ENCODE assay signal across 18 mouse cellular contexts in genomic region chr11:47154837-47155430, GRCm38 (mm10).
DNase-seq lines count a peak whose midpoint lies in the region; ATAC-seq and TF ChIP-seq lines count a peak whose summit lies in the region.
"Had no signal": no experiment of that assay in that cellular context is flagged by ENCODE, and none has a peak within 500 bp of the region (broad histone marks: within the 10 kb centered on the region; RNA-seq: fewer than 3 reads in every experiment).

No protein-coding gene starts in this region.

- no peak overlapping the region for H3K27ac ChIP-seq in kidney, embryonic 14.5 days (ENCODE audit: low read depth, low read length)
- no peak overlapping the region for H3K27ac ChIP-seq in midbrain, embryonic 11.5 days (ENCODE audit: low read depth, low read length)
- H3K27ac ChIP-seq in midbrain, embryonic 15.5 days, result no peak overlapping the region
- H3K27ac ChIP-seq in intestine, embryonic 16.5 days (ENCODE audit: low read length), result peak overlapping the region; percentile 69
- H3K27ac ChIP-seq in small intestine, adult 2 months (ENCODE audit: insufficient read depth, low read depth, low read length), result peak overlapping the region; percentile 83
- H3K27ac ChIP-seq: embryonic facial prominence, embryonic 15.5 days; hindbrain, embryonic 15.5 days; limb, embryonic 15.5 days; macrophage; midbrain, embryonic 13.5 days; neural tube, embryonic 15.5 days had no signal

- H3K27me3 ChIP-seq in kidney, embryonic 14.5 days (ENCODE audit: control insufficient read depth, insufficient read depth, low read length), result no peaks in the 10 kb centered on the region
- no peaks in the 10 kb centered on the region for H3K27me3 ChIP-seq in midbrain, embryonic 11.5 days (ENCODE audit: control insufficient read depth, insufficient read depth, low read length)
- no peaks in the 10 kb centered on the region for H3K27me3 ChIP-seq in midbrain, embryonic 15.5 days (replicated peaks)
- H3K27me3 ChIP-seq in intestine, embryonic 16.5 days (replicated peaks; ENCODE audit: control insufficient read depth, insufficient read depth, low read length), result no peaks in the 10 kb centered on the region
- H3K27me3 ChIP-seq in small intestine, adult 2 months (ENCODE audit: control insufficient read depth, insufficient read depth, low read length), result no peaks in the 10 kb centered on the region
- H3K27me3 ChIP-seq: embryonic facial prominence, embryonic 15.5 days; hindbrain, embryonic 15.5 days; limb, embryonic 15.5 days; midbrain, embryonic 13.5 days; neural tube, embryonic 15.5 days had no signal

- H3K9ac ChIP-seq in kidney, embryonic 14.5 days (ENCODE audit: low read depth, low read length), result no peak overlapping the region
- H3K9ac ChIP-seq in midbrain, embryonic 11.5 days (ENCODE audit: low read length), result no peak overlapping the region
- H3K9ac ChIP-seq in midbrain, embryonic 15.5 days, result no peak overlapping the region
- H3K9ac ChIP-seq in intestine, embryonic 16.5 days (ENCODE audit: low read depth, low read length), result no peak overlapping the region
- H3K9ac ChIP-seq: embryonic facial prominence, embryonic 15.5 days; hindbrain, embryonic 15.5 days; limb, embryonic 15.5 days; midbrain, embryonic 13.5 days; neural tube, embryonic 15.5 days had no signal

- no peak overlapping the region for H3K4me2 ChIP-seq in kidney, embryonic 14.5 days (replicated peaks; ENCODE audit: low read depth, low read length)
- no peak overlapping the region for H3K4me2 ChIP-seq in midbrain, embryonic 11.5 days
- H3K4me2 ChIP-seq in midbrain, embryonic 15.5 days, result no peak overlapping the region
- no peak overlapping the region for H3K4me2 ChIP-seq in intestine, embryonic 16.5 days (ENCODE audit: low read depth, low read length)
- H3K4me2 ChIP-seq: embryonic facial prominence, embryonic 15.5 days; hindbrain, embryonic 15.5 days; limb, embryonic 15.5 days; midbrain, embryonic 13.5 days; neural tube, embryonic 15.5 days had no signal

- peak; percentile 6 for DNase-seq in kidney, adult 9 months
- peak; percentile 81 for DNase-seq in midbrain, embryonic 11.5 days (ENCODE audit: low spot score, missing footprints)
- DNase-seq: cerebellum, adult 9-11 months; gastrocnemius, postnatal 14 days; right cerebral cortex, postnatal 25 days; thymus, adult 18-20 months had no signal

- H3K4me1 ChIP-seq in kidney, embryonic 14.5 days (ENCODE audit: control insufficient read depth, insufficient read depth, low read length), result 0 out of 2 replicates have a peak, but pooled peaks cover 1% of the 10 kb centered on the region
- peaks cover 3% of the 10 kb centered on the region; the same call in 1 of the 2 replicates for H3K4me1 ChIP-seq in midbrain, embryonic 11.5 days (ENCODE audit: control insufficient read depth, insufficient read depth, low read length)
- no peaks in the 10 kb centered on the region for H3K4me1 ChIP-seq in midbrain, embryonic 15.5 days
- peaks cover 5% of the 10 kb centered on the region; the same call in 1 of the 2 replicates for H3K4me1 ChIP-seq in intestine, embryonic 16.5 days (ENCODE audit: control insufficient read depth, insufficient read depth, low read length)
- no peaks in the 10 kb centered on the region for H3K4me1 ChIP-seq in small intestine, adult 2 months (ENCODE audit: control insufficient read depth, insufficient read depth, insufficient read length, low read length)
- H3K4me1 ChIP-seq: embryonic facial prominence, embryonic 15.5 days; hindbrain, embryonic 15.5 days; limb, embryonic 15.5 days; midbrain, embryonic 13.5 days; neural tube, embryonic 15.5 days had no signal

- 85% methylated on average over 5 of the region's 5 CpGs for WGBS in kidney, embryonic 14.5 days
- WGBS in midbrain, embryonic 11.5 days, result 88% methylated on average over 5 of the region's 5 CpGs
- WGBS in midbrain, embryonic 15.5 days, result 93% methylated on average over 5 of the region's 5 CpGs
- 53% methylated on average over 5 of the region's 5 CpGs for WGBS in intestine, embryonic 16.5 days
- WGBS in small intestine, adult 2 months, result 72% methylated on average over 5 of the region's 5 CpGs

- TF ChIP-seq POLR2A in small intestine, adult 2 months (IDR thresholded peaks at IDR 0.05; ENCODE audit: low read depth, low read length), result no peak

- ATAC-seq in kidney, embryonic 14.5 days (ENCODE audit: low FRiP score, low TSS enrichment), result no peak
- no peak for ATAC-seq in midbrain, embryonic 11.5 days (ENCODE audit: low FRiP score)
- no peak for ATAC-seq in midbrain, embryonic 15.5 days (replicated peaks)
- no peak for ATAC-seq in intestine, embryonic 16.5 days
- ATAC-seq in megakaryocyte, adult 5-6 weeks (ENCODE audit: poor library complexity, severe bottlenecking), result no peak
- ATAC-seq: midbrain, embryonic 13.5 days had no signal

- no peaks in the 10 kb centered on the region for H3K36me3 ChIP-seq in kidney, embryonic 14.5 days (ENCODE audit: control insufficient read depth, insufficient read depth, low read length)
- H3K36me3 ChIP-seq in midbrain, embryonic 11.5 days (ENCODE audit: control insufficient read depth, insufficient read depth, low read length), result no peaks in the 10 kb centered on the region
- no peaks in the 10 kb centered on the region for H3K36me3 ChIP-seq in midbrain, embryonic 15.5 days (replicated peaks)
- no peaks in the 10 kb centered on the region for H3K36me3 ChIP-seq in intestine, embryonic 16.5 days (ENCODE audit: control insufficient read depth, insufficient read depth, low read length)
- H3K36me3 ChIP-seq in small intestine, adult 2 months (ENCODE audit: control insufficient read depth, insufficient read depth, low read length), result no peaks in the 10 kb centered on the region
- H3K36me3 ChIP-seq: embryonic facial prominence, embryonic 15.5 days; hindbrain, embryonic 15.5 days; limb, embryonic 15.5 days; midbrain, embryonic 13.5 days; neural tube, embryonic 15.5 days had no signal

- no peak for TF ChIP-seq CTCF in small intestine, adult 2 months (IDR thresholded peaks at IDR 0.05; ENCODE audit: extremely low read depth, insufficient read length, insufficient replicate concordance, low read depth, low read length)

- no peak overlapping the region for H3K4me3 ChIP-seq in kidney, embryonic 14.5 days (ENCODE audit: low read length)
- H3K4me3 ChIP-seq in midbrain, embryonic 11.5 days (ENCODE audit: low read depth, low read length), result no peak overlapping the region
- no peak overlapping the region for H3K4me3 ChIP-seq in midbrain, embryonic 15.5 days
- H3K4me3 ChIP-seq in intestine, embryonic 16.5 days (ENCODE audit: low read length), result no peak overlapping the region
- H3K4me3 ChIP-seq in small intestine, adult 2 months (ENCODE audit: low read depth, low read length), result no peak overlapping the region
- H3K4me3 ChIP-seq: embryonic facial prominence, embryonic 15.5 days; hindbrain, embryonic 15.5 days; limb, embryonic 15.5 days; midbrain, embryonic 13.5 days; myocyte; neural tube, embryonic 15.5 days had no signal

- H3K9me3 ChIP-seq in kidney, embryonic 14.5 days (ENCODE audit: control insufficient read depth, low read length), result no peaks in the 10 kb centered on the region
- no peaks in the 10 kb centered on the region for H3K9me3 ChIP-seq in midbrain, embryonic 11.5 days (ENCODE audit: control insufficient read depth, low read length)
- no peaks in the 10 kb centered on the region for H3K9me3 ChIP-seq in midbrain, embryonic 15.5 days
- H3K9me3 ChIP-seq in intestine, embryonic 16.5 days (ENCODE audit: control insufficient read depth, low read length), result no peaks in the 10 kb centered on the region
- H3K9me3 ChIP-seq: embryonic facial prominence, embryonic 15.5 days; hindbrain, embryonic 15.5 days; limb, embryonic 15.5 days; midbrain, embryonic 13.5 days; neural tube, embryonic 15.5 days had no signal

Comparison
In these comparisons a context has a peak if more than half of its experiments do, and no peak if none do; other contexts are left out.
1. H3K27ac ChIP-seq: peak in intestine, embryonic 16.5 days (single experiment) and small intestine, adult 2 months (single experiment); none in kidney, embryonic 14.5 days (single experiment), midbrain, embryonic 11.5 days (single experiment) and midbrain, embryonic 15.5 days (single experiment).